Mouse (Mus musculus) lung, embryonic 15.5 days (tissue): Measurements from ENCODE around the gene Pcif1. TPM values are rescaled to one million over a fixed set of nuclear protein-coding genes. Genes with fewer than 3 reads are reported as not detected.
"Not testable (repeated sequence)": the region's sequence is repeated elsewhere in the genome, so short reads cannot be mapped to it uniquely, and the experiment has no call there.

Experiments
- ATAC-seq: fragments of 200-750 bp; cut with Nextera tagmentation; 2 replicates; pipeline ENCODE4 v1.8.0; 2017; ENCODE audit warnings: moderate number of reproducible peaks, borderline replicate concordance; ENCODE audit not compliant: low FRiP score, low TSS enrichment; ENCODE audit errors: extremely low read depth
- H3K27ac ChIP-seq: fragments of 300-500 bp; sonication (generic); 2 replicates; pipeline ENCODE4 v1.5.1; 2015; ENCODE audit warnings: moderate library complexity, mild to moderate bottlenecking, inconsistent platforms
- H3K27me3 ChIP-seq: fragments of 300-500 bp; sonication (generic); 2 replicates; pipeline ENCODE4 v1.6.1; 2015; ENCODE audit warnings: inconsistent platforms
- H3K36me3 ChIP-seq: fragments of 300-500 bp; sonication (generic); 2 replicates; pipeline ENCODE4 v1.6.1; 2015; ENCODE audit warnings: inconsistent platforms
- H3K4me1 ChIP-seq: fragments of 300-500 bp; sonication (generic); 2 replicates; pipeline ENCODE4 v1.6.1; 2015; ENCODE audit warnings: inconsistent platforms
- H3K4me2 ChIP-seq: fragments of 300-500 bp; sonication (generic); 2 replicates; pipeline ENCODE4 v1.6.1; 2015; ENCODE audit warnings: inconsistent platforms, mild to moderate bottlenecking, moderate library complexity
- H3K4me3 ChIP-seq: fragments of 300-500 bp; sonication (generic); 2 replicates; pipeline ENCODE4 v1.5.1; 2015; ENCODE audit warnings: mild to moderate bottlenecking, inconsistent platforms
- H3K9ac ChIP-seq: fragments of 300-500 bp; sonication (generic); 2 replicates; pipeline ENCODE4 v1.6.1; 2015; ENCODE audit warnings: inconsistent platforms
- H3K9me3 ChIP-seq: fragments of 300-500 bp; sonication (generic); 2 replicates; pipeline ENCODE4 v1.6.1; 2016; ENCODE audit warnings: inconsistent platforms
- WGBS: fragments of 180-500 bp; shearing (Covaris S2); methylation state at CpG from one replicate; pipeline ENCODE4 v1.1.7; 2015; 5-methylcytosine and 5-hydroxymethylcytosine counted together
- polyA plus RNA-seq: library from polyadenylated mRNA; unstranded; fragments of >200 nt; fragmentation: Nextera tagmentation; extraction: Ambion mirVana; gene quantifications from 2 replicates; pipeline ENCODE4 v1.2.1, GENCODE M21; 2015

Gene Pcif1
- polyA plus RNA-seq, 1 experiment from 2014 or later, result 74.4 TPM

DNA sequence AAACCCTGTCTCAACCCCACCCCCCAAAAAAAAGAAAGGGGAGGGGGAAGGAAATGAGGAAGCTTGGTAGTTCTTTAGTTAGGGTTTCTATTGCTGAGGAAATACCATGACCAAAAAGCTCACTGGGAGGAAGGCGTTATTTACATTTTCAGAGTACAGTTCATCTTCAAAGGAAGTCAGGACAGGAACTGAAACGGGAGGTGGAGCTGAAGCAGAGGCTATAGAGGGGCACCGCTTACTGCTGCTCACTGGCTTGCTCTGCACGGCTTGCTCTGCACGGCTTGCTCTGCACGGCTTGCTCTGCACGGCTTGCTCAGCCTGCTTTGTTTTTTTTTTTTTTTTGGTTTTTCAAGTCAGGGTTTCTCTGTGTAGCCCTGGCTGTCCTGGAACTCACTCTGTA is 10.6 kb upstream of the Pcif1 start:
- no peaks in the 10 kb centered on the region for H3K9me3 ChIP-seq
- H3K4me3 ChIP-seq, result no peak overlapping the region
- H3K4me2 ChIP-seq, result no peak overlapping the region
- peaks cover 12% of the 10 kb centered on the region; the same call in 1 of the 2 replicates for H3K4me1 ChIP-seq
- no peak overlapping the region for H3K9ac ChIP-seq
- ATAC-seq, result peak; percentile 29; the same call in 1 of the 2 replicates
- H3K27ac ChIP-seq, result peak overlapping the region; percentile 88; the same call in 1 of the 2 replicates
- no peaks in the 10 kb centered on the region for H3K27me3 ChIP-seq
- no peaks in the 10 kb centered on the region for H3K36me3 ChIP-seq
- WGBS, result 41% methylated on average over 7 of the region's 7 CpGs

DNA sequence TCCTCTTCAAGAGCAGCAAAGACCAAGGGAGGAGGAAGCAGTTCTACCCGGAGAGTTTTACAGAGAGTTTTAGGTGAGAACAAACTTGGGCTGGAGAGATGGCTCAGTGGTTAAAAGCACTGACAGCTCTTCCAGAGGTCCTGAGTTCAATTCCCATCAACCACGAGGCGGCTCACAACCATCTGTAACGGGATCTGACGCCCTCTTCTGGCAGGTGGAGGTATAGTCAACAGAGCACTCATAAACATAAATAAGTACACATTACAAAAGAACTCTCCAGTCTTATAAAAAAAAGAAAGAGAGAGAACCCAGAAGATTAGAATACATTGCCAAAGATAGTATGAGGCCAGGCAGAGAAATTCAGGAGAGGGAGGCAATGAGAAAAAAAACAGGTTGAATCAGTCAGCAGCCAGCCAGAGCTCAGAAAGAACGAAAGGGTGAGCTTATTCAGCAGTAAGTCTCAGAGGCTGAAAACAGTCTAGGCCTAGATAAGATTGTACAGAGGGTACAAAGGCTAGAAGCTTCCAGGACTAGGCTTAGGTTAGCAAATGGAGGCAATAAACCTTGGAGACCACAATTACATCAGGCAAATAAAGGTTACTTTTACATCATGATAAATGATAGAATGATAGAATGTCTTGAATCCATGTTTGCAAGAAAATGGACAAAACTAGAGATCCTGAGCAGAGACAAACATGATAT is 7.4 kb upstream of the Pcif1 start:
- WGBS, result 54% methylated on average over 6 of the region's 6 CpGs
- Histone ChIP-seq H3K9me3 (no peaks in the 10 kb centered on the region), H3K27ac (no peak overlapping the region), H3K27me3 (no peaks in the 10 kb centered on the region), H3K36me3 (no peaks in the 10 kb centered on the region), H3K9ac (no peak overlapping the region), H3K4me3 (no peak overlapping the region), H3K4me2 (no peak overlapping the region), H3K4me1 (peaks cover 28% of the 10 kb centered on the region)
- ATAC-seq, result no peak

DNA sequence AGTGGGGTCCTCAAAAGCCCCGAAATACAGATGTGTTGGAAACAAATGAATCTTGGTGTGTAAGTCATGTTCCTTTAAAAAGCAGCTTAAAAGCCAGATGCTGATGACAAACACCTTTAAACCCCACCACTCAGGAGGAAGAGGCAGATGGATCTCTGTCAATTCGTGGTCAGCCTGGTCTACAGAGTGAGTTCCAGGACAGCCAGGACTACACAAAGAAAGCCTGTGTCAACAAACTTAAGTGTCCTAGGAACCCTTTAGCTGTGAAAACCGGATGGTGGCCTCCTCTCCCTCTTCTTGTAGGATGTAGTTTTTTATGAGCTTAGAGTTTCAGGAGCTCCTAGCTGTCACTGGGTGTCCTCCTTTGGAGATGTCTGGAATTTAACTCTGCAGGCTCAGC is 5.5 kb upstream of the Pcif1 start:
- H3K9ac ChIP-seq, result no peak overlapping the region
- WGBS, result 31% methylated on average over 3 of the region's 3 CpGs

DNA sequence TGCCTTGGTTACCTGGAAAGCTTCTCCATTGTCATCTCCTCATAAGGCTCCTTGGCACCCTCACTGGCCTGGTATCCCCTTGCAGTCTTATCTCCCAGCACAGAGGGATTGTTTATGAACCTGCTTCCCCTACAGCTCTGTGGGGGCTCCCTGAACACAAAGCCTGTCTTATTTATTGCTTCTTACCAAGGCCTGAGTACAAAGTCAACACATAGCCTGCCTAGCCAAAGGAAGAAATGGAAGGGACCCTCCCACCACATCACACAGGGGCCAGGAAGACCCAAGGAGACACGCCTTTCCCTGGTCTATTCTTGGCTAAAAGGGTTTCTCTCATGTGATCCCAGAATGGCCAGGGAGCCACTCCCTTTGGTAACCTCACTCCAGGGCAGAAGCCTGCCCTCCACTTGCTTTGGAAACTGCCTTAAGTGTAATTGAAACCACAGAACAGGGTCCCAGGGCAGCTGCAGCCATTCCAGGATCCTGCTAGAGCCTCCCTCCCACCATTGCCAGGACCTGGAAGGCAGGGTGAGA is 4.8 kb upstream of the Pcif1 start:
- no peaks in the 10 kb centered on the region for H3K9me3 ChIP-seq
- H3K27me3 ChIP-seq, result no peaks in the 10 kb centered on the region
- peak overlapping the region; percentile 83 for H3K27ac ChIP-seq
- H3K9ac ChIP-seq, result no peak overlapping the region
- 16% methylated on average over 1 of the region's 1 CpGs for WGBS
- H3K4me2 ChIP-seq, result no peak overlapping the region
- peak; percentile 51 for ATAC-seq
- H3K4me1 ChIP-seq, result peaks cover 32% of the 10 kb centered on the region
- no peaks in the 10 kb centered on the region for H3K36me3 ChIP-seq
- H3K4me3 ChIP-seq, result no peak overlapping the region

More for the DNA sequence above, 5.5 kb upstream of the Pcif1 start:
- Histone ChIP-seq H3K27ac (peak overlapping the region; percentile 83), H3K9me3 (no peaks in the 10 kb centered on the region), H3K4me1 (peaks cover 31% of the 10 kb centered on the region), H3K4me3 (no peak overlapping the region), H3K4me2 (no peak overlapping the region), H3K36me3 (no peaks in the 10 kb centered on the region), H3K27me3 (no peaks in the 10 kb centered on the region)
- ATAC-seq, result no peak

DNA sequence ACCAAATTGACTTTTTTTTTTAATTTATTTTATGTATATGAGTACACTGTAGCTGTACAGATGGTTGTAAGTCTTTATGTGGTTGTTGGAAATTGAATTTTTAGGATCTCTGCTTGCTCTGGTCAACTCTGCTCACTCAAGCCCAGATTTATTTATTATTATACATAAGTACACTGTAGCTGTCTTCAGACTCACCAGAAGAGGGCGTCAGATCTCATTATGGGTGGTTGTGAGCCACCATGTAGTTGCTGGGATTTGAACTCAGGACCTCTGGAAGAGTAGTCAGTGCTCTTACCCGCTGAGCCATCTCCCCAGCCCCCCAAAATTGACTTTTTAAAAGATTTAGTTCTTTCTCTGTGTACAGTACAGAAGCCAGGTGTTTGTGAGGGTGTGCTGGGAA is 3.5 kb upstream of the Pcif1 start:
- H3K9me3 ChIP-seq, H3K36me3 ChIP-seq, H3K4me3 ChIP-seq, H3K27ac ChIP-seq, H3K9ac ChIP-seq, H3K4me2 ChIP-seq, H3K27me3 ChIP-seq, ATAC-seq: not testable (repeated sequence)
- H3K4me1 ChIP-seq, result peaks cover 37% of the 10 kb centered on the region
- 45% methylated on average over 2 of the region's 2 CpGs for WGBS

- H3K27me3 ChIP-seq, H3K9ac ChIP-seq, H3K9me3 ChIP-seq, H3K36me3 ChIP-seq, ATAC-seq: not testable (repeated sequence)
- WGBS, result 66% methylated on average over 11 of the region's 11 CpGs
- H3K4me1 ChIP-seq, result peaks cover 39% of the 10 kb centered on the region
- H3K27ac ChIP-seq, result peak overlapping the region; percentile 100; the same call in 1 of the 2 replicates
- peak overlapping the region; percentile 85 for H3K4me2 ChIP-seq
- H3K4me3 ChIP-seq, result peak overlapping the region; percentile 93
These were observed 1.5 kb upstream of the Pcif1 start for GRCm38 (mm10) chr2:164877376-164878215.

- Histone ChIP-seq H3K36me3 (peaks cover 10% of the 10 kb centered on the region), H3K27me3 (no peaks in the 10 kb centered on the region), H3K27ac (peak overlapping the region; percentile 100), H3K9ac (peak overlapping the region; percentile 100), H3K4me2 (peak overlapping the region; percentile 85), H3K4me1 (peaks cover 39% of the 10 kb centered on the region), H3K9me3 (no peaks in the 10 kb centered on the region), H3K4me3 (peak overlapping the region; percentile 93)
- ATAC-seq, result peak; percentile 31; the same call in 1 of the 2 replicates
- 2% methylated on average over 28 of the region's 28 CpGs for WGBS
These were observed 436 bp upstream of the Pcif1 start for GRCm38 (mm10) chr2:164878509-164879227.

DNA sequence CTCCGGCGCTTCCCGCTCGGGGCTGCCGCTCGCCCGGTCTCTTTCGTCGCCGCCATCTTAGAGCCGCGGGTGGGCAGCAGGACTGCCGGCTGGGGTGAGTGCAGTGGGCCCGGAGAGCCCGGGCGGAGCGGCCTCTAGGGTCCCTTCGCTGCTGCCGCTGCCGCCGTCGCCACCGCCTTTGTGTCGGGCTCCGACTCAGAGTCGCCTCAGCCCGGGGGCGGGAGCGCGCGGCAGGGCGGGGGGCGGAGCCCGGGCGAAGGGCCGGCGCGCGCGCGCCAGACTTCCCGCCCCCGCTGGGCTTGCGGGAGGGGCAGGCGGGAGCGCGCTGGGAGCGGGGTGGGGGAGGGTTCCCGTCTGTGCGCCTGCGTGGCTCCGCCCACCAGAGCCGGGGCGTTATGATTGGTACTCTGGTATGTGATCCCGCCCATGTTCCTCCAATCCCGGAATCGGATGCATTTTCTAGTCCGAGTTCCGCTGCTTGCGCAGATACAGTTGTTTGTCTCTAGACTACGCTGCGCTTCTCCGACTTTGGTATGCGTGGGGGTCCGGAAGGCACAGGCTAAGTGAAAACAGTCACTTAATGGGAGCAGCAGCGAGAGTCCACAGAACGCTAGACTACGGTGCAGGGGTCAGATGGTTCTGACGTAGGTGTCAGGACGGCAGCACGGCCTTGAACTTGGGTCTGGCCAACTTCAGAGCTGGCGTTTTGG is 619 bp downstream of the Pcif1 start:
- Histone ChIP-seq H3K9me3 (no peaks in the 10 kb centered on the region), H3K36me3 (peaks cover 19% of the 10 kb centered on the region), H3K27me3 (no peaks in the 10 kb centered on the region), H3K9ac (peak overlapping the region; percentile 100), H3K4me3 (peak overlapping the region; percentile 93), H3K4me2 (peak overlapping the region; percentile 85), H3K27ac (peak overlapping the region; percentile 100), H3K4me1 (peaks cover 29% of the 10 kb centered on the region)
- WGBS, result 1% methylated on average over 59 of the region's 72 CpGs
- ATAC-seq, result peak; percentile 89

DNA sequence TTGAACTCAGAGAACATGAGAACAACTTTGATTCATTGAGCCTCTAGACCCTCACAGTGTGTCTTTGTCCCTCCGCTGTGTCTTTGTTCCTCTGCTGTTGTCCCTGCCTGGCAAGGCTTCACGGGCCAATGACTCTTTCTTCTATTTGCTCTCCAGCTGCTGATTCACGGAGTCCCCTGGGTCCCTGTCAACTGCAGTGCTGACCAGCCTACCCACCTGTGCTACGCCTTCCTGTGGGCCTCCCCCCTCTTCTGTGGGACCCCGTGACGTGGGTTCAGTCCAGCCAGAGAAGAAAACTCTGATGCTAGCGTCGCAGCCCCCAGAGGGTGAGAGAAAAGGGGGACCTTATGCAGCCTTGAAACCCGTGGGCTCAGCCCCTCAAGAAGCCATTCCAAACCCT is 3.5 kb downstream of the Pcif1 start:
- Histone ChIP-seq H3K4me1 (peaks cover 29% of the 10 kb centered on the region), H3K36me3 (peaks cover 47% of the 10 kb centered on the region), H3K27me3 (no peaks in the 10 kb centered on the region), H3K4me2 (no peak overlapping the region), H3K9me3 (no peaks in the 10 kb centered on the region), H3K9ac (no peak overlapping the region), H3K27ac (no peak overlapping the region), H3K4me3 (no peak overlapping the region)
- WGBS, result 80% methylated on average over 9 of the region's 9 CpGs
- no peak for ATAC-seq

DNA sequence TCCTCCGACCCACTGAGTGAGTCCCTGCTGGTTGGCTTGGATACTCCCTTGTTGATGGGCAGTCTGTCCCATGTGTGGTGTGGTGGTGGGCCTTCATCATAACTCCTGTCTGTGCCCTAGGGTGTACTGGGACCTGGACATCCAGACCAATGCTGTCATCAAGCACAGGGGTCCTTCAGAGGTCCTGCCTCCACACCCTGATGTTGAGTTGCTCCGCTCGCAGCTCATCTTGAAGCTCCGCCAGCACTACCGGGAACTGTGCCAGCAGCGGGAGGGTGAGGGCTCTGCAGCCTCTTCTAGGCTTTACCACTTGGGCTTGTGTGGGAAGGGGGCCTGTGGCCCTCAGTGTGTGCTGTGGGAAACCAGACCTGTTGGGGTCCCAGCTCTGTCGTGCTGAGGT is 6.7 kb downstream of the Pcif1 start:
- Histone ChIP-seq H3K4me2 (no peak overlapping the region), H3K27me3 (no peaks in the 10 kb centered on the region), H3K27ac (peak overlapping the region; percentile 57; the same call in 1 of the 2 replicates), H3K36me3 (peaks cover 79% of the 10 kb centered on the region), H3K9ac (peak overlapping the region; percentile 17; the same call in 1 of the 2 replicates), H3K9me3 (no peaks in the 10 kb centered on the region), H3K4me3 (no peak overlapping the region), H3K4me1 (peaks cover 15% of the 10 kb centered on the region)
- WGBS, result 25% methylated on average over 7 of the region's 7 CpGs
- peak; percentile 58; the same call in 1 of the 2 replicates for ATAC-seq

DNA sequence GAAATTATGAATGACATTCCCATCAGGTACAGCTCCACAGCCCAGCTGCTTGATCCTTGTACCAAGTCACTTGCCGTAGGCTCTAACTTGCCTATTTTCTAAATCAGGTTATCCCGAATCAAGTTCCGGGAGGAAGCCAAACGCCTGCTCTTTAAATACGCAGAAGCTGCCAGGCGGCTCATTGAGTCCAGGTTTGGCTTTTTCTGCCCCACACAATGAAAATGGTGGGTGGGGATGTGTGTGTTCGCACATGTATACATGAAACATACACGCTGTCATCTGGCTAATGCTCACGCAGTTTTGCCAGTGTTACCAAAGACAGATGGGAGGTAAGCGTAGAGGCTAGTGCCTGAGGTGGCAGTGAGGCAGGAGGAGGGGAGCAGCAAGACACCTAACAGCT is 7.5 kb downstream of the Pcif1 start:
- H3K9me3 ChIP-seq, result no peaks in the 10 kb centered on the region
- H3K4me3 ChIP-seq, result no peak overlapping the region
- no peak overlapping the region for H3K27ac ChIP-seq
- WGBS, result 87% methylated on average over 10 of the region's 10 CpGs
- H3K4me2 ChIP-seq, result no peak overlapping the region
- peaks cover 14% of the 10 kb centered on the region for H3K4me1 ChIP-seq
- H3K36me3 ChIP-seq, result peaks cover 87% of the 10 kb centered on the region
- ATAC-seq, result no peak
- no peaks in the 10 kb centered on the region for H3K27me3 ChIP-seq
- H3K9ac ChIP-seq, result no peak overlapping the region
